23 mouse cellular contexts compared by ENCODE assay signal in the genomic region with DNA sequence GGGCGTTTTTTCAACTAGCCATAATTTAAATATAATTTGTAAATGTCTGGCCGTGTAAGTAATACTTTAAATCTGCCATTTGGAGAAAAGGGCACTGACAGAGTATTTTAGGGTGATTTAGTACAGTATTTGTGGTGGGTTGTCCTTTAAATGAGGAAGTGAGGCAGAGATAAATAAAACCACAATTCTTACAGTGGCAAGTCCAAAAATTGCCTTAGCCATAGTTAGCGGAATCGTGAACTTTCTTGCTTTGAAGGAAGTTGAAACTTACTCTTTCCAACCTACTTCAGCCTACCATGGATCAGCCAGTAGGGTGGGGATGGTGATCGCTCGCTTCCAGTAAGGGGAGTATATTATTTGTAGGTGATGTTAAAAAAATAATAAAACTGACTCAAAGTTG. TPM values are rescaled to one million over a fixed set of nuclear protein-coding genes. Genes with fewer than 3 reads are reported as not detected.
DNase-seq lines count a peak whose midpoint lies in the region; ATAC-seq and TF ChIP-seq lines count a peak whose summit lies in the region.
"Had no signal": no experiment of that assay in that cellular context is flagged by ENCODE, and none has a peak within 500 bp of the region (broad histone marks: within the 10 kb centered on the region; RNA-seq: fewer than 3 reads in every experiment).

No protein-coding gene starts in this region.

- no peaks in the 10 kb centered on the region for H3K27me3 ChIP-seq in kidney, embryonic 15.5 days
- H3K27me3 ChIP-seq in kidney, adult 2 months (replicated peaks; ENCODE audit: control insufficient read depth, insufficient read depth, low read length), result no peaks in the 10 kb centered on the region
- peaks cover 25% of the 10 kb centered on the region for H3K27me3 ChIP-seq in megakaryocyte, embryonic 14.5 days (replicated peaks)
- no peaks in the 10 kb centered on the region for H3K27me3 ChIP-seq in splenic B cell, adult 2 months (ENCODE audit: control insufficient read depth, insufficient read depth, low read length, poor library complexity, severe bottlenecking)
- H3K27me3 ChIP-seq: forebrain, embryonic 13.5 days; heart, embryonic 13.5 days; limb, embryonic 15.5 days; midbrain, embryonic 12.5 days; neural tube, embryonic 12.5 days had no signal

- no peak overlapping the region for H3K9ac ChIP-seq in kidney, embryonic 15.5 days
- H3K9ac ChIP-seq: forebrain, embryonic 13.5 days; heart, embryonic 13.5 days; limb, embryonic 15.5 days; midbrain, embryonic 12.5 days; neural tube, embryonic 12.5 days had no signal

- no peak overlapping the region for H3K4me2 ChIP-seq in kidney, embryonic 15.5 days
- H3K4me2 ChIP-seq: forebrain, embryonic 13.5 days; limb, embryonic 15.5 days; midbrain, embryonic 12.5 days; neural tube, embryonic 12.5 days had no signal

- TF ChIP-seq POLR2A in kidney, adult 2 months (IDR thresholded peaks at IDR 0.05; ENCODE audit: low read depth, low read length), result no peak
- no peak for TF ChIP-seq POLR2A in bone marrow macrophage, adult 2 months (IDR thresholded peaks at IDR 0.05; ENCODE audit: borderline replicate concordance, low read depth, low read length)

- H3K36me3 ChIP-seq in kidney, embryonic 15.5 days, result no peaks in the 10 kb centered on the region
- H3K36me3 ChIP-seq in kidney, adult 2 months (ENCODE audit: control insufficient read depth, insufficient read depth, low read length), result no peaks in the 10 kb centered on the region
- peaks cover 3% of the 10 kb centered on the region for H3K36me3 ChIP-seq in megakaryocyte, embryonic 14.5 days (replicated peaks; ENCODE audit: low read length)
- no peaks in the 10 kb centered on the region for H3K36me3 ChIP-seq in splenic B cell, adult 2 months (ENCODE audit: control insufficient read depth, insufficient read depth, low read length, poor library complexity, severe bottlenecking)
- H3K36me3 ChIP-seq: embryonic facial prominence, embryonic 10.5 days; heart, embryonic 13.5 days; limb, embryonic 15.5 days; midbrain, embryonic 12.5 days; neural tube, embryonic 12.5 days had no signal

- 0 out of 2 replicates have a peak overlapping the region, but pooled peaks have one; percentile 27 for H3K27ac ChIP-seq in kidney, embryonic 15.5 days
- no peak overlapping the region for H3K27ac ChIP-seq in kidney, adult 2 months (ENCODE audit: insufficient read depth, low read depth, low read length)
- H3K27ac ChIP-seq in bone marrow macrophage, adult 2 months (ENCODE audit: insufficient read depth, low read depth, low read length), result peak overlapping the region; percentile 77
- H3K27ac ChIP-seq: embryonic facial prominence, embryonic 10.5 days; forebrain, embryonic 13.5 days; hindbrain, postnatal 0 days; limb, embryonic 15.5 days; midbrain, embryonic 12.5 days; neural tube, embryonic 12.5 days had no signal

- H3K4me3 ChIP-seq in kidney, embryonic 15.5 days (replicated peaks), result no peak overlapping the region
- no peak overlapping the region for H3K4me3 ChIP-seq in kidney, adult 2 months (ENCODE audit: insufficient read depth, low read depth, low read length)
- no peak overlapping the region for H3K4me3 ChIP-seq in bone marrow macrophage, adult 2 months (ENCODE audit: insufficient read depth, low read length)
- H3K4me3 ChIP-seq in megakaryocyte, embryonic 14.5 days (replicated peaks), result peak overlapping the region; percentile 55
- H3K4me3 ChIP-seq: embryonic facial prominence, embryonic 10.5 days; forebrain, embryonic 13.5 days; limb, embryonic 15.5 days; midbrain, embryonic 12.5 days; neural tube, embryonic 12.5 days had no signal

- no peak for ATAC-seq in kidney, embryonic 15.5 days (replicated peaks; ENCODE audit: low FRiP score)
- no peak for ATAC-seq in cerebellum, adult (ENCODE audit: insufficient number of reproducible peaks, low FRiP score, low TSS enrichment)
- ATAC-seq: forebrain, embryonic 13.5 days; hindbrain, postnatal 0 days had no signal

- no peak for DNase-seq in kidney, adult 2 months
- DNase-seq in splenic B cell, adult 2 months (ENCODE audit: low read depth, low spot score), result peak; percentile 64
- DNase-seq in retina, postnatal 1 day, result no peak
- DNase-seq in retina, embryonic 14.5 days (ENCODE audit: low spot score), result no peak
- DNase-seq: cerebellum, adult 11-12 months; cerebellum, postnatal 25 days; gastrocnemius, postnatal 36 days; heart, postnatal 36 days; kidney, adult 8-10 months; kidney, postnatal 4 days; lung, postnatal 10 days; thymus, postnatal 25 days had no signal

- H3K4me1 ChIP-seq in kidney, embryonic 15.5 days, result peaks cover 32% of the 10 kb centered on the region
- peaks cover 10% of the 10 kb centered on the region for H3K4me1 ChIP-seq in kidney, adult 2 months (ENCODE audit: control insufficient read depth, insufficient read depth, low read length)
- H3K4me1 ChIP-seq in bone marrow macrophage, adult 2 months (ENCODE audit: control insufficient read depth, insufficient read depth, low read length), result peaks cover 57% of the 10 kb centered on the region
- H3K4me1 ChIP-seq in megakaryocyte, embryonic 14.5 days, result peaks cover 73% of the 10 kb centered on the region

- WGBS in kidney, embryonic 15.5 days, result 60% methylated on average over 6 of the region's 6 CpGs
- WGBS in kidney, adult 2 months, result 70% methylated on average over 6 of the region's 6 CpGs

- no peak for TF ChIP-seq CTCF in kidney, adult 2 months (conservative IDR thresholded peaks at IDR 0.05; ENCODE audit: insufficient read depth, insufficient read length, low read depth, low read length)
- TF ChIP-seq CTCF in bone marrow macrophage, adult 2 months (IDR thresholded peaks at IDR 0.05; ENCODE audit: low read depth, low read length), result no peak

- no peaks in the 10 kb centered on the region for H3K9me3 ChIP-seq in kidney, embryonic 15.5 days (replicated peaks)
- no peaks in the 10 kb centered on the region for H3K9me3 ChIP-seq in megakaryocyte, embryonic 14.5 days
- H3K9me3 ChIP-seq: embryonic facial prominence, embryonic 10.5 days; forebrain, embryonic 13.5 days; heart, embryonic 13.5 days; limb, embryonic 15.5 days; midbrain, embryonic 12.5 days; neural tube, embryonic 12.5 days had no signal

RNA-seq across cellular contexts. Expression of gene Cers6, which starts 11.8 kb away (rescaled TPM):
- polyA plus RNA-seq in kidney, embryonic 15.5 days (2015; fragmentation: Nextera tagmentation; extraction: Ambion mirVana), result 33.0 and 36.8 TPM in 2 replicates
- 11.1 and 12.1 TPM in 2 replicates for polyA plus RNA-seq in kidney, adult 2 months (2012; rRNA removed)
- polyA plus RNA-seq in bone marrow macrophage, adult 2 months (2012; ENCODE audit: insufficient read depth, insufficient read length, missing spikeins), result 33.7 and 34.3 TPM in 2 replicates
- polyA plus RNA-seq in megakaryocyte, embryonic 14.5 days (2012; ENCODE audit: insufficient read depth, low replicate concordance), result 2.9 and 3.2 TPM in 2 replicates
